Mouse (Mus musculus) lung, postnatal 0 days (tissue): ENCODE data around the gene Mfng. TPM values are rescaled to one million over a fixed set of nuclear protein-coding genes. Genes with fewer than 3 reads are reported as not detected.

Experiments
- ATAC-seq: fragments of 200-750 bp; cut with Nextera tagmentation; 2 replicates; pipeline ENCODE4 v1.8.0; 2017; ENCODE audit warnings: moderate library complexity
- DNase-seq: peaks from one replicate; pipeline ENCODE4 v3.0.0-alpha.2; 2016; ENCODE audit warnings: low spot score
- H3K27ac ChIP-seq: fragments of 300-500 bp; sonication (generic); 2 replicates; pipeline ENCODE4 v1.5.1; 2014; ENCODE audit warnings: antibody characterized with exemption, mild to moderate bottlenecking, low read length, mixed read lengths
- H3K27me3 ChIP-seq: fragments of 300-500 bp; sonication (generic); replicated peaks from 2 replicates; pipeline ENCODE4 v1.6.1; 2014; ENCODE audit warnings: low read length, mixed read lengths; ENCODE audit not compliant: insufficient read depth
- H3K36me3 ChIP-seq: fragments of 300-500 bp; sonication (generic); 2 replicates; pipeline ENCODE4 v1.6.1; 2014; ENCODE audit warnings: low read length, mixed read lengths; ENCODE audit not compliant: insufficient read depth
- H3K4me1 ChIP-seq: fragments of 300-500 bp; sonication (generic); 2 replicates; pipeline ENCODE4 v1.6.1; 2014; ENCODE audit warnings: antibody characterized with exemption, low read depth, low read length, mixed read lengths; ENCODE audit not compliant: insufficient read depth
- H3K4me2 ChIP-seq: fragments of 300-500 bp; sonication (generic); replicated peaks from 2 replicates; pipeline ENCODE4 v1.6.1; 2014; ENCODE audit warnings: low read depth, mild to moderate bottlenecking, low read length, moderate library complexity, mixed read lengths
- H3K4me3 ChIP-seq: fragments of 300-500 bp; sonication (generic); 2 replicates; pipeline ENCODE4 v1.5.1; 2014; ENCODE audit warnings: low read depth, low read length
- H3K9ac ChIP-seq: fragments of 300-500 bp; sonication (generic); replicated peaks from 2 replicates; pipeline ENCODE4 v1.6.1; 2014; ENCODE audit warnings: low read depth, mild to moderate bottlenecking
- H3K9me3 ChIP-seq: fragments of 300-500 bp; sonication (generic); 2 replicates; pipeline ENCODE4 v1.6.1; 2016; ENCODE audit warnings: low read length, mixed read lengths
- CTCF ChIP-seq: IDR thresholded peaks from 2 replicates; pipeline ENCODE4 v1.5.1; 2016; ENCODE audit warnings: antibody characterized with exemption, mild to moderate bottlenecking
- EP300 ChIP-seq: IDR thresholded peaks from 2 replicates; pipeline ENCODE4 v1.6.1; 2016; ENCODE audit warnings: antibody characterized with exemption, mild to moderate bottlenecking, control low read depth
- WGBS: fragments of 180-500 bp; shearing (Covaris S2); extraction: QIAGEN DNeasy Blood & Tissue Kit; methylation state at CpG from one replicate; pipeline ENCODE4 v1.1.7; 2014; 5-methylcytosine and 5-hydroxymethylcytosine counted together
- polyA plus RNA-seq: library from polyadenylated mRNA; unstranded; fragments of >200 nt; fragmentation: Nextera tagmentation; extraction: Ambion mirVana; gene quantifications from 2 replicates; pipeline ENCODE4 v1.2.1, GENCODE M21; 2015

Mfng gene
- polyA plus RNA-seq, 1 experiment from 2014 or later: 47.8 TPM

GRCm38 (mm10) chr15:78779690-78780089 is 6.4 kb upstream of the Mfng start:
- TF ChIP-seq EP300: no peak
- TF ChIP-seq CTCF: no peak
- no peaks in the 10 kb centered on the region for H3K4me1 ChIP-seq
- no peaks in the 10 kb centered on the region for H3K27me3 ChIP-seq
- H3K4me3 ChIP-seq: no peak overlapping the region
- no peak overlapping the region for H3K27ac ChIP-seq
- WGBS: 70% methylated on average over 5 of the region's 5 CpGs
- H3K36me3 ChIP-seq: peaks cover 16% of the 10 kb centered on the region; the same call in 1 of the 2 replicates
- no peak for DNase-seq
- no peak overlapping the region for H3K9ac ChIP-seq
- no peaks in the 10 kb centered on the region for H3K9me3 ChIP-seq
- no peak for ATAC-seq
- no peak overlapping the region for H3K4me2 ChIP-seq

GRCm38 (mm10) chr15:78779253-78779652 is 6.0 kb upstream of the Mfng start:
- no peak for ATAC-seq
- Histone ChIP-seq H3K36me3 (peaks cover 16% of the 10 kb centered on the region; the same call in 1 of the 2 replicates), H3K27ac (no peak overlapping the region), H3K9me3 (no peaks in the 10 kb centered on the region), H3K4me3 (no peak overlapping the region), H3K9ac (no peak overlapping the region), H3K27me3 (no peaks in the 10 kb centered on the region), H3K4me2 (no peak overlapping the region), H3K4me1 (no peaks in the 10 kb centered on the region)
- DNase-seq: no peak
- TF ChIP-seq EP300 (no peak), CTCF (peak; percentile 47)
- WGBS: 64% methylated on average over 8 of the region's 8 CpGs

GRCm38 (mm10) chr15:78778077-78778870 is 5.0 kb upstream of the Mfng start:
- no peaks in the 10 kb centered on the region for H3K27me3 ChIP-seq
- no peak overlapping the region for H3K4me3 ChIP-seq
- no peak overlapping the region for H3K9ac ChIP-seq
- H3K9me3 ChIP-seq: no peaks in the 10 kb centered on the region
- no peak overlapping the region for H3K4me2 ChIP-seq
- no peaks in the 10 kb centered on the region for H3K4me1 ChIP-seq
- no peak overlapping the region for H3K27ac ChIP-seq
- WGBS: 58% methylated on average over 13 of the region's 15 CpGs
- peaks cover 16% of the 10 kb centered on the region; the same call in 1 of the 2 replicates for H3K36me3 ChIP-seq
- TF ChIP-seq CTCF: peak; percentile 88
- no peak for TF ChIP-seq EP300
- ATAC-seq (peak; percentile 85), DNase-seq (peak; percentile 88)

- H3K4me3 ChIP-seq: peak overlapping the region; percentile 33
- no peaks in the 10 kb centered on the region for H3K4me1 ChIP-seq
- H3K36me3 ChIP-seq: peaks cover 8% of the 10 kb centered on the region; the same call in 1 of the 2 replicates
- H3K9ac ChIP-seq: peak overlapping the region; percentile 34
- no peaks in the 10 kb centered on the region for H3K9me3 ChIP-seq
- peak overlapping the region; percentile 56 for H3K4me2 ChIP-seq
- ATAC-seq (no peak), DNase-seq (no peak)
- WGBS: 24% methylated on average over 14 of the region's 14 CpGs
- H3K27me3 ChIP-seq: no peaks in the 10 kb centered on the region
- no peak for TF ChIP-seq CTCF
- TF ChIP-seq EP300: no peak
- H3K27ac ChIP-seq: peak overlapping the region; percentile 80
Measured at GRCm38 (mm10) chr15:78772856-78773255, 419 bp downstream of the Mfng start.

- Histone ChIP-seq H3K36me3 (peaks cover 8% of the 10 kb centered on the region; the same call in 1 of the 2 replicates), H3K27me3 (no peaks in the 10 kb centered on the region), H3K9me3 (no peaks in the 10 kb centered on the region), H3K4me1 (no peaks in the 10 kb centered on the region), H3K27ac (peak overlapping the region; percentile 80), H3K9ac (no peak overlapping the region), H3K4me2 (peak overlapping the region; percentile 56), H3K4me3 (peak overlapping the region; percentile 33)
- peak; percentile 39 for DNase-seq
- peak; percentile 78 for ATAC-seq
- WGBS: 32% methylated on average over 4 of the region's 4 CpGs
- TF ChIP-seq CTCF: no peak
- no peak for TF ChIP-seq EP300
Measured at GRCm38 (mm10) chr15:78772368-78772763, 909 bp downstream of the Mfng start.

GRCm38 (mm10) chr15:78771531-78772367 is 1.5 kb downstream of the Mfng start:
- Histone ChIP-seq H3K9me3 (no peaks in the 10 kb centered on the region), H3K4me1 (no peaks in the 10 kb centered on the region), H3K4me2 (peak overlapping the region; percentile 56), H3K9ac (peak overlapping the region; percentile 32; the same call in 1 of the 2 replicates), H3K36me3 (peaks cover 8% of the 10 kb centered on the region; the same call in 1 of the 2 replicates), H3K27ac (peak overlapping the region; percentile 82), H3K27me3 (no peaks in the 10 kb centered on the region), H3K4me3 (peak overlapping the region; percentile 33)
- DNase-seq (peak; percentile 57), ATAC-seq (peak; percentile 76)
- 43% methylated on average over 18 of the region's 19 CpGs for WGBS
- no peak for TF ChIP-seq CTCF
- peak; percentile 32; the same call in 1 of the 2 replicates for TF ChIP-seq EP300
